Mouse (Mus musculus): ENCODE measurements around the gene Anks1b. TPM values are rescaled to one million over a fixed set of nuclear protein-coding genes. Genes with fewer than 3 reads are reported as not detected.

Gene Anks1b
- total RNA-seq, 1 experiment from 2014 or later: not detected

DNA sequence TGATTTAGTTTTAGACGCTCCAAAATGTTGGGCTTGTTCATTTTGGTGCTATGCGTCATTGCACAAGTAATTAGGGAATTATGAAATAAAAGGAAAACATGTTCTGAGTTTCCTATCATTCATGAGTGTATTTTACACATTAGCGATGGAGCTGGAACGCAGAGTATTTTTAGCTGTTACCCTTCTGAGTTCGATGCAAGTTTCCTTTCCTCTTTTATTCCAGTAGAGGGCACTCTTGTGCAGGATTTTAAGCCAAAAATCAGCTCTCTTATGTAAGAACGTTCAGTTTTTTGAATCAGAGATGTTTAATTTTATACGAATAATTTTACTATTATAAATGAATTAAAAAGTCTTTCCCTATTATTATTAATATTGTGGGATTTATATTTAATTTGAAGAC is 208.3 kb downstream of the Anks1b start:
- peak in 1 of 2 experiments; percentile 59; a peak in 2 of 4 replicates for ATAC-seq (replicated peaks in 1 of 2; ENCODE audit: insufficient read depth in 1 of 2, low FRiP score in 2 of 2, low TSS enrichment in 1 of 2, low read depth in 1 of 2, poor library complexity in 2 of 2, severe bottlenecking in 2 of 2)

DNA sequence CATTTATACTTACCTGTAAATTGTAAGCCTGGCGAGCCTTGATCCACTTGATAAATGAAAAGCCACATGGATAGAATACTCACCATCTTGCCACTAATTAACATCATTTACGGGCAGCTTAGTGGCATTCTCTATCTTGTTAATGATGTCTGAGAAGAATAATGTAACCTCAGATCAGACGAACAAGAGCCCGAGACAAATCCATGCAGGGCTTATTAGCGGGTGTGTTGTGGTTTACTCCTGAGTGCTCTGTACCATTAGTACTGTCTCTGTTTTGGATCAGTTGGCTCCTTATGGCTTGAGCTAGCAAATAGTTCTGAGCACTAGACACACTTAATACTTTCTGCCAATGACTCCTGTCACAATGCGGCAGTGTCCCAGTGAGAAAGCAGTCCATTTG is 220.6 kb downstream of the Anks1b start:
- no peak for ATAC-seq (replicated peaks in 1 of 2; ENCODE audit: insufficient read depth in 1 of 2, low FRiP score in 2 of 2, low TSS enrichment in 1 of 2, low read depth in 1 of 2, poor library complexity in 2 of 2, severe bottlenecking in 2 of 2)

DNA sequence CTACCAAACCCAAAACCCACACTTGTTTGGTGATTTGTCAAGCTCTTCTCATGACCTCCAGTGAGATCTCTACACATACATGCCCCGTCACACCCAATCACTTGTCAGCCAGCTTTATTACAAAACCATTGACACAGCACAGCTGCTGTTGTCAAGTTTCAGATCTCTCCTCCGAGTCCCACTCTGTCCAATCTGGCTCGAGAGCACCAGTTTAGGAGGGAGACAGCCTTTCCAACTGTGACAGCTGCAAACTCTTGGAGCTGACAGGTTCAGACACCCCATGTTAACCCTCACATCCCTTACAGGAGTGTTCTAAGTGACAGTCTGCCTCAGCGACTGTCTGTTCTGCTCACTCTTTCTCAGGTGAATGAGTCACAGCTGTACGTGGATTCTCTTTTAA is 239.4 kb downstream of the Anks1b start:
- no peak for ATAC-seq (replicated peaks in 1 of 2; ENCODE audit: insufficient read depth in 1 of 2, low FRiP score in 2 of 2, low TSS enrichment in 1 of 2, low read depth in 1 of 2, poor library complexity in 2 of 2, severe bottlenecking in 2 of 2)

DNA sequence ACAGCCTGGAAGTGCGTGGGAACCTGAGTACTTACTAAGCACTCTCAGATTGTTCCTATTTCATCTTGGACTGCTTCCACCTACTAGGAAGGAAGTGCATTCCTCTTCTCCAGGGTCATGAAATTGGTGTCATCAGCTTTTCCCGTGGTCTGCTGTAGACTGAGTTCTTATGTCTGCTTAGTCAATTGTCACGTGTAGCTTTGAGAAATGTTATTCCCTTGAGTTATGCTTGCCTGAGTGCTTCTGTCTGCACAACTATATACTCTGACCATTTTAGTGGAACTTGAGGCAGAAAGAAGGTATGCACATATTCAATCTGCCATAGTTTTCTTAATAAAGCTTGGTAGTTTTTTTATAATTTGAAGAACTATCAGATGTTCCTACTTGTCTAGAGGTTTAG is 243.6 kb downstream of the Anks1b start:
- ATAC-seq (replicated peaks in 1 of 2; ENCODE audit: insufficient read depth in 1 of 2, low FRiP score in 2 of 2, low TSS enrichment in 1 of 2, low read depth in 1 of 2, poor library complexity in 2 of 2, severe bottlenecking in 2 of 2): no peak

DNA sequence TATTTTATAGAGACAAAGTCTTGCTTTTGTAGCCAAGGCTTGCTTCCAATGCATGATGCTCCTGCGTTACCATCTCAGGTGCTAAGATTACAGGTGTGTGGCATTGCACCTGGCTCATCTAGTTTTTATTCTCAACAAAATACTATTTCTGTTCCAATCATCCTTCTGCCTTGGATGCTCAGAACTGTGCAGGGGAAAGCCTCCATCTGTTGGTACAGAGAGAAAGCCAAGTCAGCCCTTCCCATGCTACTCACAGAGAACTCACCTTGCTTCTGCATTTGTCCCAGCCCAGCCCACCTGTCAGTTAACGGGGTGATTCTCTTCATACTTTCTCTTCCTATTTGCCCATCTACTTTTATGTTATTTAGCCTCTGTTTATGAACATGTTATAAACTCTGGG is 244.5 kb downstream of the Anks1b start:
- ATAC-seq (replicated peaks in 1 of 2; ENCODE audit: insufficient read depth in 1 of 2, low FRiP score in 2 of 2, low TSS enrichment in 1 of 2, low read depth in 1 of 2, poor library complexity in 2 of 2, severe bottlenecking in 2 of 2): no peak

DNA sequence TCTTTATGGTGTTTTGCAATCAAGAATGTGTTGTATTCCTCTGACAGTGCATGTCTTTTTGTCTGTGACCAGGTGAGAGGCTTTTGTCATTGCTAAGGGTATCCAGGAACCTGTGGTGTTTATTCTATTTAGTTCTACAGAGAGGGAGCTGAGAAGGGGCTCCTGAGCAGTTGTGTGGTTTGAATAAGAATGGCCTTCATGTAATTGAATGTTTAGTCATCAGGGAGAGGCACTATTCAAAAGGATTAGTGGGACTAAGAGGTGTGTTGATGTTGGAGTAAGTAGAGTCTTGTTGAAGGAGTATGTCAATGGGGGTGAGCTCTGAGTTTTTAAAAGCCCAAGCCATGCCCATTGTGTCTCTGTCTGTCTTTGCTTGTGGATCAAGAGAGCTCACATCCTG is 264.2 kb downstream of the Anks1b start:
- no peak for ATAC-seq (replicated peaks in 1 of 2; ENCODE audit: insufficient read depth in 1 of 2, low FRiP score in 2 of 2, low TSS enrichment in 1 of 2, low read depth in 1 of 2, poor library complexity in 2 of 2, severe bottlenecking in 2 of 2)

DNA sequence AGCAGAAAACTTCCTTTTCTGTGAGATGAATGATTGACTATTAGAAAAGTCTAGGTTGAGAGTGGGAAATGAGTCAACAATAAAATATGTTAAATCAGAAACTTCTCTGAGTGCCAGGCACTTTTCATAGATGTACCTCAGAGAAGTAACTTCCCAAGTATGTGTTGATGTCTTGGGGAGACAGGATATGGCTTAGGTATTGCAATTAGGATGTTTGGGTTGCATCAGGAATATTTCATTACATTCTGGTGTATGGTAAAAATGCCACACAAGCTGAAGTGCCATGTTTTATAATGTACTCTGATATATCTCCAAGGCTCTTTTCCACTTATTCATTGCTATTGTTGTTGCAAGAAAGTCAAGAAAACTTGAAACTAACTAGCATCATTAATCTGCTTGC is 267.6 kb downstream of the Anks1b start:
- ATAC-seq (replicated peaks in 1 of 2; ENCODE audit: insufficient read depth in 1 of 2, low FRiP score in 2 of 2, low TSS enrichment in 1 of 2, low read depth in 1 of 2, poor library complexity in 2 of 2, severe bottlenecking in 2 of 2): no peak

DNA sequence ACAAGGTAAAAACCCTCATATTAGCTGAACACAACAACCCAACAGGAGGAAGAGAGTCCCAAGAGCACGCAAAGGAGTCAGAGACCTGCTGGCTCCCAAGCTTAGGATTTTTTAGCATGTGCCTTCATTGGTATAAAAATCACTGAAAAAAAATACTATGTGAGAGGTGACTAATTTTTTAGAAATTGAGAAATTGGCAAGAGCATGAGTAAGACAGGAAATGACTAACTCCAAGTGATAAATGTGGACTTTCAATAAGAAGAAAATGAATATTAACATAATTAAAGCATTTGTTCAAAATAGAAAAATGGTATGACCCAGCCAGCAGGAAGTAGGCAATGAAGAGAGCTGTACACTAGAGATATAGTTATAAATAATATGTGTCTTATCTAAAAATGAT is 271.1 kb downstream of the Anks1b start:
- ATAC-seq (replicated peaks in 1 of 2; ENCODE audit: insufficient read depth in 1 of 2, low FRiP score in 2 of 2, low TSS enrichment in 1 of 2, low read depth in 1 of 2, poor library complexity in 2 of 2, severe bottlenecking in 2 of 2): no peak

DNA sequence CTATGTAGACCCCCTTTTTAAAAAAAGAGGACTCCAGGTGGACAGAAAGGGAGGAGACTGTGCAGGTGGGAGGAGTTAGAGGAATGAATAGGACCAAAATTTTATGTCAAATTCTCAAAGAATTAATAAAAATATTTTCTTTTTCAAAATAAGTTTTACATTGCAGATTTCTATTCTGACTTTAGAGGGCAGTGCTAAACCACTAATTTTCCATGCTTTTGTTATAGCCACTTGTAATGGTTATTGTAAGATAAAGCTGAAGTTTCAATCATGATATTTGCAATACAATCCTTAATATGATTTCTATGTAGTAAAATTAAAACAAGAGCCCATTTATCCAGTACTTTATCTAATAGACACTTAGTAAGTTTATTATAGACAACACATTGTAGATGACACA is 278.2 kb downstream of the Anks1b start:
- peak in 1 of 2 experiments; percentile 62; a peak in 1 of 4 replicates for ATAC-seq (replicated peaks in 1 of 2; ENCODE audit: insufficient read depth in 1 of 2, low FRiP score in 2 of 2, low TSS enrichment in 1 of 2, low read depth in 1 of 2, poor library complexity in 2 of 2, severe bottlenecking in 2 of 2)

DNA sequence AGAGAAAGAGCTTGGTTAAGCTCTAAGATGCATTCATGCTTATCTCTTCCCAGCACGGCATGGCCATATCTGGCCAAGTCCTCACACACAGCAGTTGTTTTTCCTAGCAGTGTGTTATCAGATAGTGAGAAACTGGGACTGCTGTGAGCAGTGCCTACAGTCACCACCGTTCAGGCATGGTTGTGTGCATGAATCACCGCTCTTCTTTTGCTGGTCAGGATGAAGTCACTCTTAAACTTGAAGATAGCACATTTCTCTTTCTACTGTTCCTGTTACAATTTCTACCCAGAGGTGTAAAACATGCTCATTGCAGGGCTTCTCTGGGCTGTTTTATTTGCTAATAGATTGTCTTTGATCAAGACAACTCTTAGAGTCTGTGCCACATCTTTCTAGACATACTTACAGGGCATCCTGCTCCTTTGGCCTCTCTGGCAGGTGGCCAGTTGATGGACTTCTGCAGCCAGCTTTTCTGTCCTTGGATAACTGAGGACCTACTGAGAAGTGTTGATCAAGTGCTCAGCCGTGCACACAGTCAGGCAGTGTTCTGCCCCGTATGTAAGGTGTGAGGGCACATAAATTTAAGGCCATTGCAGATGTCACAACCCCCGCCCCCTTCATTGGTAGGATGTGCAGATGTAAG is 296.8 kb downstream of the Anks1b start:
- ATAC-seq (replicated peaks in 1 of 2; ENCODE audit: insufficient read depth in 1 of 2, low FRiP score in 2 of 2, low TSS enrichment in 1 of 2, low read depth in 1 of 2, poor library complexity in 2 of 2, severe bottlenecking in 2 of 2): no peak

DNA sequence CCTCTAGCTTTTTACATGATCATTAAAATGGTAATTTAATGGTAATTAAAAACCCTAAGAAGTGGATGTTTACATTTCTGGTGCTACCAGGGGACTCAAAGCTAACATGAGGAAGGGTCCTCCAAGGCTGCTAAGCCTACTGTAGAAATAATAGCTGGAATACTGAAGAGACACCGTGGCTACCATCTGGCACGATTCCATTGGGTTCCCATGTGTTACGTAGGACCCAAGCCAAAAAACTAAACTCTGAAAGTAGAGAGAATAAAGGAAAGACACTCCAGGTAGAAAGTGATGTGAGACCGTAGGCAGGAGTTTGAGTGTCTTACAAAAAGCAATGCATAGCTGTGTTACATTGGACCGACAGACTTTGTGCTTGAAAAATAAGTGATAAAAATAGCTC is 317.1 kb downstream of the Anks1b start:
- no peak for ATAC-seq (replicated peaks in 1 of 2; ENCODE audit: insufficient read depth in 1 of 2, low FRiP score in 2 of 2, low TSS enrichment in 1 of 2, low read depth in 1 of 2, poor library complexity in 2 of 2, severe bottlenecking in 2 of 2)

DNA sequence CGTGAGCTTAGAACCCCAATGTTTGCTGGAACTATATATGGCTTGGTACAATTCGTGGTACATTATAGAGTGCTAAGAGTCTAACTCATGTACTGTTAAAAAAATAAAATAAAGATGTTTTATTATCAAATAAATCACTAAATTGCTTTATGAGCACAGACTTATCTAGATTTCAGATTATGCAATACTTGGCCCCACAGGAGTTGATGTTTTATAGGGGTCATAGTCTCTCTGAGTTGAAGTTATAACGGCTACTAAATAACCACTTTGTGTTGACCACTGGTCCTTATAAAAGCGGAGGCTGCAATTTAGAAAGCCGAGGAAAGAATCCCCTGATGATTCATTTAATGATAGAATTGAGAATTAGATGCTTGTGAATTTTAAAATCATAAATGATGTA is 323.6 kb downstream of the Anks1b start:
- ATAC-seq (replicated peaks in 1 of 2; ENCODE audit: insufficient read depth in 1 of 2, low FRiP score in 2 of 2, low TSS enrichment in 1 of 2, low read depth in 1 of 2, poor library complexity in 2 of 2, severe bottlenecking in 2 of 2): no peak

DNA sequence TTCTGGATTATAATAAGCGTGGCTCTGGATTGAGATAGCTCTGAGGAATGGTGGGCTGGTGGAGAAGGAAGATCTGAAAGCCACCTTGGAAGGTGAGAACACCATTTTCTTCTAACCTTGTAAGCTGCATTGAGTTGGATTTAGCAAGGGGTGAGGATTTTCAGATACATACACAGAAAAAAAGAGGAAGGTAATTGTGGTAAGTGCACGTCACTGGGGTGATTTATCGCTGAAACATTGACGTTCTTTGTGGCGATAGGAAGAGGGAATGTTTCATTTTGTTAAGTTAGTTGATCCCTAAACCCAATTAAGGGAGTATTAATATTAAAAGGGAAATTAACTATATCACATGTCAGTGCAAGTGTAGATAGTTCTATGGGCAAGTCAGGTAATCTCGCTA is 336.7 kb downstream of the Anks1b start:
- peak; percentile 97 for ATAC-seq (replicated peaks in 1 of 2; ENCODE audit: insufficient read depth in 1 of 2, low FRiP score in 2 of 2, low TSS enrichment in 1 of 2, low read depth in 1 of 2, poor library complexity in 2 of 2, severe bottlenecking in 2 of 2)

DNA sequence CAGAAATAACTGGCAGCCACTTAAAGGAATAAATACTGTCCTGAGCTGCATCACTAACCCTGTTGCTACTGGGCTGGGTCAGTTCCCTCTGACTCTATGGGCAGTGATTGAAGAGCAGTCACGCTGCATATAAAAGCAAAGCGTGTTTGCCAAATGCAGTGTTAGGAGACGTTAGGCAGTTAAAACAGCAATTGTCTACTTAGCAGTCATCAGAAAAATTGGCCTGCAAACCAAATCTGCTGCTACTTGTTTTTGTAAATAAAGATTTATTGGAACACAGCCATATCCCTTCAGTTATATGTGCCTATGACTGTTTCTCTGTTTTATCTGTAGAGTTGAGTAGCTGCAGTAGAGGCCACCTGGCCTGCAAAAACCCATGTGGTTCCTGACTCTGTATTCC is 347.2 kb downstream of the Anks1b start:
- no peak for ATAC-seq (replicated peaks in 1 of 2; ENCODE audit: insufficient read depth in 1 of 2, low FRiP score in 2 of 2, low TSS enrichment in 1 of 2, low read depth in 1 of 2, poor library complexity in 2 of 2, severe bottlenecking in 2 of 2)

DNA sequence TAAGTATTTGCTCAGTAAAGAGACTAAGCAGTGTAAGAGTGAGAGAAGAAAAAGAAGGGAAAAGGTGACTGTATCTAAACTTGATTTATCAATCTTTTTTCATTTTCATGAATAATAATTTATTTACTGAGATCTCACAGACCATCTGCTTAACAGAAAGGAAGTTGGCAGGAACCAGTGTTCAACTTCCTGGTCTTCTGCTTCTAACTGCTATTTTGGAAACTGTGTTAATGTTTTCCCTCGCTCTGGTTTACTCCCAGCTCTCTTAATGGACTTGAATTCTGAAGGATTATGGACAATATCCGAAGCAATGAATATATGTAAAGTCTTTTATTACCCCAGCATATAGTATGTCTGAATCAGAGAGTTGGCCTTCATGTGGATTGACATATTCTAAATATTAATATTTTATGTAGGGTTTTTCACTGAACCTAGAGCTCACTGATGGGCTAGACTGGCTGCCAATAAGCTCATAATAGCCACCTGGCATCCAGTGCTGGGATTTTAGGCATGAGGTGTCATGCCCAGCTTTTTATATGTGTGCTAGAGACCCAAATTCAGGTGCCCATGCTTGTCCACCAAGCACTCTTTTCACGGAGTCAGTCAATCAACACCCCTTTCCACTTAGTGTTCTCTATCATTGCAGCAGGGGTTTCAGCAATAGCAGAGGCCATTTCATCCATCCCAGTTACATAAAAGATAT is 349.6 kb downstream of the Anks1b start:
- peak; percentile 36 to 75; a peak in 3 of 4 replicates for ATAC-seq (replicated peaks in 1 of 2; ENCODE audit: insufficient read depth in 1 of 2, low FRiP score in 2 of 2, low TSS enrichment in 1 of 2, low read depth in 1 of 2, poor library complexity in 2 of 2, severe bottlenecking in 2 of 2)

DNA sequence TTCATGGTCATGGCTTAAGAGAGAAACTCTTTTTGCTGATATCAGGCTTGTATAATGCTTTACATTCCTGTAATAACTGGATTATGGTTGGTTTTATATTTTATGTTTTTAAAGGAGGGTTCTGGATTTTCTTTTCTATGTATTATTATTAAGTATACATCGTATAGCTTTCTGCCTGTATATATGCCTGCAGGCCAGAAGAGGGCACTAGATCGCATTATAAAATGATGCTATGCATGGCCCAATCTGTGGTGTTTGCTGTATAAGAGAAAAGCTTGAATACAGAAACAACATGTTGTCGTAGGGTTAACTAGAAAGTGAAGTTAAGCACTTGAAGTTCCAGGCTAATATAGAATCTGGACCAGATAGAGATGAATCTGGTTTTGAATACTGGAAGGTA is 362.0 kb downstream of the Anks1b start:
- no peak for ATAC-seq (replicated peaks in 1 of 2; ENCODE audit: insufficient read depth in 1 of 2, low FRiP score in 2 of 2, low TSS enrichment in 1 of 2, low read depth in 1 of 2, poor library complexity in 2 of 2, severe bottlenecking in 2 of 2)

DNA sequence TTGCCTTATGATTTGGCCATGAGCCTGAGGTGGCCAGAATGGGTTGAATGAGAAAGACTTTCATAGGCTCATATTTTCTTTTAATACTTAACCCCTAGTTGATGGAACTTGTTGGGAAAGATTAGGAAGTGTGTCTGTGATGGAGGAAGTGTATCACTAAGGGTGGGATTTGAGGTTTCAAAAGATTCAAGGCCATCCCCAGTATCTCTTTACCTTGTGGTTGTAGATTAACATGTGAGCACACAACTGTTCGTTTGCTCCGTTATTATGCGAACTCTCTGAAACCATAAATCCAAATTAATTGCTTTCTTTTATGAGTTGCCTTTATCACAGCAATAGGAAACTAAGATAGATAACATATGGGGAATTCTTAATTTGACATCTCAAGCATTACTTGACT is 364.0 kb downstream of the Anks1b start:
- no peak for ATAC-seq (replicated peaks in 1 of 2; ENCODE audit: insufficient read depth in 1 of 2, low FRiP score in 2 of 2, low TSS enrichment in 1 of 2, low read depth in 1 of 2, poor library complexity in 2 of 2, severe bottlenecking in 2 of 2)

DNA sequence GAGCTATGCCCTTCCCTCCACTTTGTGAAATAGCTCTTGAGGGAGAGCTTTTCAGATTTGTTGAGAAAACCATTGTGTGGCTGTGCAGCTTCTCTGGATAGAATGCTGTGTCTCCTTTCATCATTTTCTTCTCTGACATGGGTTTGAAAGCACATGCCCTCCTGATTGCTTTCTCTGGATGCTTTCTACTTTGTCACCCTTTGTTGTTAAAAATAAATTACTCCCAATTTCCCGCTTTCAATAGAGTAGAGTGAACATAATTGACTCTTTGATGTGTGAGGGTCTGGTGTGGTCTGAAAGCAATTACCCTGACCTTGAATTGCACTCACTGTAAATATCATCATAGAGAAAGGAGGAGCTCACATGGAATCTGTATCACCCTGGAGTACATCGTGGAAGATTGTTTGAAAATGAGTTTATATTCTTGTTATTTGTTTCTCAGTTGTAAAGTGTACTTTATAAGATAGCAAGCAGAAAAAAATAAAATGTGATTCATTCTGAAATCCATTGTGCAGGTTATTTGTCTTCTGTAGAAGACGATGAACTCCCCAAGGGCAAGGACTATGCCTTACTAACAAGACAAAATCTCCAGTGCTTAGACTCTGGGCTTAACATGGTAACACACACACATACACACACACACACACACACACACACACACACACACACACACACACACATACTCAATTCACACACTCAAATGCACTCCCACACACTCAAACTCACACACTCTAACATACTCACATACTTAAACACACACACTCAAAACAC is 385.8 kb downstream of the Anks1b start:
- no peak for ATAC-seq (replicated peaks in 1 of 2; ENCODE audit: insufficient read depth in 1 of 2, low FRiP score in 2 of 2, low TSS enrichment in 1 of 2, low read depth in 1 of 2, poor library complexity in 2 of 2, severe bottlenecking in 2 of 2)
